Mouse (Mus musculus): Measurements from ENCODE around the gene Nup188.

DNA sequence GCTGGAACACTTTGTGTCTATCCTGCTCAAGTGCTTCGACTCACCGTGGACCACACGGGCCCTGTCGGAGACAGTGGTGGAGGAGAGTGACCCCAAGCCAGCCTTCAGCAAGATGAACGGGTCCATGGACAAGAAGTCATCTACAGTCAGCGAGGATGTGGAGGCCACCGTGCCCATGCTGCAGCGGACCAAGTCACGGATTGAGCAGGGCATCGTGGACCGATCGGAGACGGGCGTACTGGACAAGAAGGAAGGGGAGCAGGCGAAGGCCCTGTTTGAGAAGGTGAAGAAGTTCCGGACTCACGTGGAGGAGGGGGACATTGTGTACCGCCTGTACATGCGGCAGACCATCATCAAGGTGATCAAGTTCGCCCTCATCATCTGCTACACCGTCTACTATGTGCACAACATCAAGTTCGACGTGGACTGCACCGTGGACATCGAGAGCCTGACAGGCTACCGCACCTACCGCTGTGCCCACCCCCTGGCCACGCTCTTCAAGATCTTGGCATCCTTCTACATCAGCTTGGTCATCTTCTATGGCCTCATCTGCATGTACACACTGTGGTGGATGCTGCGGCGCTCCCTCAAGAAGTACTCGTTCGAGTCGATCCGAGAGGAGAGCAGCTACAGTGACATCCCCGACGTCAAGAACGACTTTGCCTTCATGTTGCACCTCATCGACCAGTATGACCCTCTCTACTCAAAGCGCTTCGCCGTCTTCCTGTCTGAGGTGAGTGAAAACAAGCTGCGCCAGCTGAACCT lies 30.4 kb upstream of the Nup188 start:
- TF ChIP-seq CTCF (IDR thresholded peaks at IDR 0.05; ENCODE audit: insufficient read depth, low read length) (no peak), POLR2A (IDR thresholded peaks at IDR 0.05; ENCODE audit: borderline replicate concordance, extremely low read depth, low read depth, low read length) (no peak)

Measured in lung, adult 2 months (tissue).